Mouse (Mus musculus): ENCODE data around the gene Ehd2.
A peak's percentile ranks its signal among the peaks of the same experiment; 100 is the strongest.

The Ehd2 gene

DNA sequence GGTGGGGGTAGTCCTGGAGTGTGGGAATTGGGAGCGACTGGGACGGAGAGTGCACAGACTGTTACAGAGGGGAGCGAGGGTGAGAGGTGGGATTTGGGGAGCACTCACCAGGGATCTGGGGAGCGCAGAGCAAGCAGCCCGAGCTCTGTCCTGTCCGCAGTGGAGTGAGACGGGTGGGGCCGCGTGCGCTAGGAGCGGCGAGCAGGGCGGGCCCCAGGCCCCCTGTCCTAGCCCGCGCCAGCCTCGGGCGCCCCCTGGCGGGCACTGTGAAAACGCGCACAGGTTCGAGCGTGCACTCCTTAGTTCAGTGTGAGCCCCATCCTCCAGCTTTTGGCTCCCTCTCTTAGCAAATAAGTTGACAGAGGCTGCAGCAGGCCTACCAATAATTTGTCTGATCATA is at the start of gene Ehd2:
Gene Ehd2, minus strand, starts transcription at position 256 of the 400 bp plus-strand sequence.
- DNase-seq (ENCODE audit: low read depth, low spot score): peak; percentile 57

GRCm38 (mm10) chr7:16015384-16015783 is 48.0 kb upstream of the Ehd2 start:
- no peak for DNase-seq (ENCODE audit: low read depth, low spot score)

DNA sequence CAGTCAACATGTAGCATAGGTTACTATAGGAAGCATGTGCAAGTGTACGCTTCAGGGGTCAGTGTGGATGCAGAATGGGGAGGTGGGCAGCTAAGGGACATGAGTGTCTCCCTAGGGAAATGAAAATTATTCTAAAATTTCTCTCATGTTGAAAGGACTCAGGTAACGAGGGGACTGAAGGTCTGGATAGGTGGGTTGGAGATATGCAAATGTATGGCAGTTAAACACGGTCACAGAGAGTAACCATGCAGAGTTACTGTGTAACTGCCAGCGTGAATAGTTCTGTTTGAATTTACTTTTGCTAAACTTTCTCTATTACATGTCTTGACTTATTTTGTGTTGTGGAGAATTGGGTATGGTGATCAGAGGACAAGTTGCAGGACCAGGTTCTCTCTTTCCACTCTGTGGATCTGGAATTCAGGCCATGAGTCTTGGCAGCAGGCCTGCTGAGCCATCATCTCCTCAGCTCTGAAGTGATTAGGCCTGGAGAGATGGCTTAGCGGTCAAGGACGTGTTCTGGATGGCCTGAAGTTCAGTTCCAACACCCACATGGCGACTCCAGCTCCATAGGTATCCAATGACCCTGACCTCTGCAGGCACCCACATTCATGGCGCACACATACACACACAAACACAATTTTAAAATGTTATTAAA is 47.3 kb upstream of the Ehd2 start:
- no peak for DNase-seq (ENCODE audit: low read depth, low spot score)

- DNase-seq (ENCODE audit: low read depth, low spot score): no peak
Measured at GRCm38 (mm10) chr7:16013722-16014275, 46.4 kb upstream of the Ehd2 start.

- no peak for DNase-seq (ENCODE audit: low read depth, low spot score)
Measured at GRCm38 (mm10) chr7:16012576-16013263, 45.4 kb upstream of the Ehd2 start.

- no peak for DNase-seq (ENCODE audit: low read depth, low spot score)
Measured at GRCm38 (mm10) chr7:16011418-16012085, 44.2 kb upstream of the Ehd2 start.

- DNase-seq (ENCODE audit: low read depth, low spot score): no peak
Measured at GRCm38 (mm10) chr7:16010649-16011048, 43.3 kb upstream of the Ehd2 start.

GRCm38 (mm10) chr7:16009636-16010035 is 42.3 kb upstream of the Ehd2 start:
- DNase-seq (ENCODE audit: low read depth, low spot score): no peak

- no peak for DNase-seq (ENCODE audit: low read depth, low spot score)
Measured at GRCm38 (mm10) chr7:16005020-16005419, 37.7 kb upstream of the Ehd2 start.

- DNase-seq (ENCODE audit: low read depth, low spot score): no peak
Measured at GRCm38 (mm10) chr7:16004177-16004856, 37.0 kb upstream of the Ehd2 start.

DNA sequence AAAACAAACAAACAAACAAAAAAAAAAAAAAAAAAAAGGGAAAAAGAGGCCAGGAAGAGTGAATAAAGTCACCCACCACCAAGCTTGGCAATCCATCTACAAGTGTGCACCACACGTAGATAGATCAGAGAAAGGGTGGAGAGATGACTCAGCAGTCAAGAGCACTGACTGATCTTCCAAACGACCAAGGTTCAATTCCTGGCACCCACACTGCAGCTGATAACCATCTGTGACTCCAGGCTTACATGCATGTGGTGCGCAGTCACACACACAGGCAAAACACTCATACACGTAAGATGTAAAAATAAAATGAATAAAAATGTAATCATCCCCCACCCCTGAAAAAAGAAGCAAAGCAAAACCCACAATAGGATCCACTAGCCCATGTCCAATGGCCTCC is 35.7 kb upstream of the Ehd2 start:
- DNase-seq (ENCODE audit: low read depth, low spot score): no peak

DNA sequence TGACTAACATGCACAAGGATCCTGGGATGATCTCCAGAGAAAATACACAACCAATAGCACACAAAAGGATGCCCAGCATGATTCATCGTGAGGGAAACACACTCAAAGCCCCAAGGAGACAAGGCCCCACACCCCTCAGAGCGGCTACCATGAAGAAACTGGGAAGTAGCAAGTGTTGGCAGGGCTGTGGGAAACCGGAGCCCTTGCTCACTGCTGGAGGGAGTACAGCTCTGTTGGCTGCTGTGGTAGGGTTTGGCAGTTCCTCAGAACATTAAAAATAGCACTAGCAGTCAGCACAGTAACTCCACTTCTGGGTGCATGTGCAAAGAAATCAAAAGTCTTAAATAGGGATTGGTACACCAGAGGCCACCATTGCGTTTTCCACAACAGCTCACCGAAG is 34.8 kb upstream of the Ehd2 start:
- no peak for DNase-seq (ENCODE audit: low read depth, low spot score)

- no peak for DNase-seq (ENCODE audit: low read depth, low spot score)
Measured at GRCm38 (mm10) chr7:16001691-16002090, 34.3 kb upstream of the Ehd2 start.

GRCm38 (mm10) chr7:15993789-15994188 is 26.4 kb upstream of the Ehd2 start:
- DNase-seq (ENCODE audit: low read depth, low spot score): no peak

- no peak for DNase-seq (ENCODE audit: low read depth, low spot score)
Measured at GRCm38 (mm10) chr7:15993152-15993551, 25.8 kb upstream of the Ehd2 start.

DNA sequence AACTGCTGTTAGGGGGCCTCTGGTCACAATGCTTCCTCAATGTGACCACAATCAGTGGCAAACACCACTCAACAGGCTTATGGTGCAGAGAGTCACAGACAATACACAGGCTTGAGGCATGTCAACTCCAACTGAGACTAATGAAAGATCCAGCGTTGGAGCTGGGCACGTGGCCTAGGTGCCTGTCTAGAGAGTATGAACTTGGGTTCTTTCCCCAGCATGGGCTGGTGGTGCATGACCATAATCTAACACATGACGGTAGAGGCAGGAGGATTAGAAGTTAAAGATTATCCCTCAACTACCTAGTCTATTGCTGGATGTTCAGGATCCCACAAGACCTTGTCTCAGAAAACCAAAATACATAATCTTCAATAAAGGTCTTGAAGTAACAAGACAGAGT is 24.4 kb upstream of the Ehd2 start:
- no peak for DNase-seq (ENCODE audit: low read depth, low spot score)

DNA sequence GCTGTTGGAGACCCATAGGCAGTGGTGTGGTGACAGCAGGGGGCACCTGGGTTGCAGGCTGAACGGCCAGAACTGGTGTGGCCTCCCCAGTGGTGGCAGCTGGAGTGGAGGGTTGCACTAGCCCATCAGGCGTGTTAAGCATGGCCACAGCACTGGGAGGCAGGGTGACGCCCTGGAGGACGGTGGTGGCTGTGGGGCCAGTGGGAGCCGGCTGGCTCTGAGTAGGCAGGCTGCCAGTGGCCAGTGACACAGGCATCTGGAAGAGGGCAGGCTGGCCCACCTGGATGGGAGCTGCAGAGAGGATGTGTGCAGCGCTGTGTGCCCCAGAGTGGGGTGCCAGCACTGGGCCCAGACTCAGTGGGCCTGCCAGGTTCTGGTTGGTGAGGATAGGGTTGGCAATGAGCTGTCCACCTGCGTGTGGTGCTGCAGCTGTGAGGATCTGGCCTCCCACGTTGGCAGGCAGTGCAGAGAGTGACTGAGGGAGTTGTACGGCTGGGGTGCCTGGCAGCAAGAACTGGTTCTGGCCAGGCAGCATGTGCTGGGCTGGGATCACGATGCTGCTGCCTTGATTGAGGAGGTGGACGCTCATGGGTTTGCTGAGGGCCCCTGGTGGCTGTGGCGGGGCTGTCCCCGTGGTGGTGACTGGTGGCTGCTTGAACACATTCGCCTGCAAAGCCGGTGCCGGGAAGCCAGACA is 20.4 kb upstream of the Ehd2 start:
- DNase-seq (ENCODE audit: low read depth, low spot score): no peak

DNA sequence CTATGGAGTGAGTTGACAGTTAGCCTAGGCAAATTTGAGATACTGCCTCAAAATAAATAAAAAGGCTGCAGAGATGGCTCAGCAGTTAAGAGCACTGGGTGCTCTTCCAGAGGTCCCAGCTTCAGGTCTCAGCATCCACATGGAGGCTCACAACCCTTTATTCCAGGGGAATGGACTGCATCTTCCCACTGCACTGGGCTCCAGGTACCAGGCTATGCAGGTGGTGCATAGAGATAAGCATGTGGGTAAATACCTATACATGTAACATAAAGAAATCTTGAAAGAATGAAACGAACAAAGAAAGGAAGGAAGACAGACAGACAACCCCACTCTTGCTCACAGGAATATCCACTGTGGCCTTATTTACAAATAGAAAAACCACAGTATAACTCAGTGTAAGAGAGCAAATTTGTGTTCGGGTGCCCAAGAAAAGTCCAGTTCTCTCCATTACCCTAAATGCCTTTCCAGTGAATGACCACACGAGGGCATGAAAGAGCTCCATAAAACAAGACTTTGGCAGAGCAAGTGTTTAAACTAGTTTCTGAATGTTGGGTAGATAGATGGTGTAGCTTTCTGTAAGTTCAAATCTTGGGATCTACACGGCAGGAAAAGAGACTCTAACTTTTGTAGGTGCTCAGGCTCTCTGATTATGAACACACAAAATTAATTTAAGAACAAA is 15.5 kb upstream of the Ehd2 start:
- DNase-seq (ENCODE audit: low read depth, low spot score): no peak

GRCm38 (mm10) chr7:15981538-15981937 is 14.2 kb upstream of the Ehd2 start:
- DNase-seq (ENCODE audit: low read depth, low spot score): no peak

DNA sequence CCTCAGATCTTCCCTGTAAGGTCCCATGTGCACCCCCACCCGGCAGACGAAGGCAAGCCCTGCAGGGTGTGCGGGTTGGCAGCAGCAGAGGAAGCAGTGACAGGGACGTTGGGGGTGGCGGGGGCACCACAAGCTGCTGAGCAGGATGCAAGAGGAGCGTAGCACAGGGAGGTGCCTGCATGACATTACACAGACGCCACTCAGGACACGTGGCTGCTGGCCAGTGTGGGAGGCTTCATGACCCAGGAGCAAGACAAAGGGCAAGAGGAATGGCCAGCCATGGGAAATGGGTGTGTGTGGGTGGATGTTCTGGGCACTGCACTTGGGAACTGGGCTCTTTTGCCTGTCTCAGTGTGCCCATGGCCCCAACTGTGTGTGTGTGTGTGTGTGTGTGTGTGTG is 12.9 kb upstream of the Ehd2 start:
- DNase-seq (ENCODE audit: low read depth, low spot score): no peak

GRCm38 (mm10) chr7:15975904-15976303 is 8.5 kb upstream of the Ehd2 start:
- no peak for DNase-seq (ENCODE audit: low read depth, low spot score)
